Mouse (Mus musculus) frontal cortex, postnatal 10 days (tissue): ENCODE results near the gene Tnn.
A peak's percentile ranks its signal among the peaks of the same experiment; 100 is the strongest.

Experiments used
- DNase-seq, 2 experiments: peaks; one replicate each; pipeline ENCODE4 v3.0.0; 2022; ENCODE audit warnings: low spot score in 2 of 2, mixed read lengths in 1 of 2

Gene Tnn

DNA sequence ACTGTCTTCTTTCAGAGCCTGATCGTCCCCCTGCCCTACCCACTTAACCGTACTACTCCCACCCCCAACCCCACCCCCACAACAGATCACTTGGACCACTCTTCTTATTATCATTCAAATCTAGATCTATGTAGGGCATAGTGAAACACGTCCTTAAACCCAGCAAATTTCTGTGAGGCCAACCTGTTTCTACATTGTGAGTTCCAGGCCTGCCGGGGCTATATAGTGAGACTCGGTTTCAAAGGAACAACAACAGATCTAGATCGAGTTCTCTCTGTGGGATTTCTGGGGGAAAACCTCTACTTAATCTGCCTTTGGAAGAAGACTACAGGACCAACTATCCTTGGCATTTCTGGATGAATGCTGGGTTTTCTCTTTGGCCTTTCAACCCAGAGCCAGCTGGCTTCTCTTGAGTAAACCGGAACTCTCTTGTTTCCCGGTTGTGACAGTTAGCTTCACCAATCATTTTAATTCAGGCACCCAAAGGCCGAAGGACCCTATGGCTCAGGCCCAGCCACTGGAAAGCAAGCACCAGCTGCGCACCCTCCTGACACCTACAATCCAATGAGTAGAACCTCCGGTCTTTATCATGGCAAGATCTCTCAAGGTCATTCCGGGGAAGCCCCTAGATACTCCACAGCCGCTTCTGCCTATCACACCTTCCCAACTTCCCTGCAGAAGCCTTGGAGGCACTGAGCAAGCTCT lies 110.0 kb downstream of the Tnn start:
- DNase-seq = no peak

GRCm38 (mm10) chr1:160042351-160042750 lies 111.0 kb downstream of the Tnn start:
- no peak for DNase-seq

DNA sequence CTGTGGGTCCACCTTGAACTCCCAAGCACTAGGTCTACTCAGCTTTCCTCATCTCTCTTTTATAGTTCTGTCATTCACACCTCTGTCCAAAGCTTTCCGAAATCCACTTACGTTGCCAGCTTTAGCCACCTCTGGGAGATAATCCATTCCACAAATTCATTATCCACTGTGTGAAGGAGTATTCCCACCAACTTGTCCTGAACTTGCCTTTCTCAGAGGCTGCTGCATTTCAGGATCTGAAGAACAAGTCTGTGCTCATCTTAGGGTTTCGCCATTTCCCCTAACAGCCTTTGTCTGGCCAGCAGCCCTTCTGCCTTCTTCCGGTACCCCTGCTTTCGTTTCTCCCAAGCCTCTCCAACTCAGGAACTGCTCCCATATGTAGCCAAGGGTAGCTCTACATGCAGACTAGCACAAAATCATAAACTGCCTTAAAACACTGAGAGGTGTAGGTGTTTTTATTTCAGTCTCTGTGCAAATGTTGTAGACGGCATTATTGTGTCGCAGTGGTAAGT lies 112.1 kb downstream of the Tnn start:
- DNase-seq = no peak

DNA sequence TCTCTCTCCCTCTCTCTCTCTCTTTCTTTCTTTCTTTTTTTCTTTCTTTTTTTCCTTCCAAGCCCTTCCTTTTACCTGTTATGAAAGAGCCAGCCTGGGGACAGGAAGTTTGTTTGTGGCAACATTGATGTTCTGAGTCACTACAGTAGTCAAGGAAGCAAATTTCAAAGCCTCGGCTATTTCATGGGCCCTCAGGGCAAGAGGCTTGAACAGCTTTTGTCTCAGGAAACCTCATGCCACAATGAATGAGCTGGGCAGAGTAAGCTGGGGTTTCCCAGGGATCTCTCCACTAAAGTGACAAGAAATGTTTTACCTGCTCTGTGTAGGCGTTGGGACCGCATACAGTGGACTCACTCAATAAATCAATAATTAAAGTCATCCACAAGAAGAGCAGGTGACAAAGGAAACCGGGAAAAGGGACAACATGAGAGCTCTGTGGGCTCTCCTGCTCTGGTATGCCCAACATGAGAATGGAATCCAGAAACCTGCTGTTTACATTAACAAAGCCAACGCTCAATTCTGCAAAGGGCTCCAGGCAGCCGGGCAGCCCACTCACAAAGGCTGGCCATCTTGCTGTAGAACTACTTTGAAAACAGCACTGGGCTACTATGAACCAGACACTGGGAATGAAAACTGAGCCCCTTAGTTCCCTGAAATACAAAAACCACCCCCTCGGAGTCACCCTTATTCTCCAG lies 113.3 kb downstream of the Tnn start:
- no peak for DNase-seq

- peak in 1 of 2 experiments; percentile 22 for DNase-seq
Observed at GRCm38 (mm10) chr1:160036996-160037521, 116.3 kb downstream of the Tnn start.

DNA sequence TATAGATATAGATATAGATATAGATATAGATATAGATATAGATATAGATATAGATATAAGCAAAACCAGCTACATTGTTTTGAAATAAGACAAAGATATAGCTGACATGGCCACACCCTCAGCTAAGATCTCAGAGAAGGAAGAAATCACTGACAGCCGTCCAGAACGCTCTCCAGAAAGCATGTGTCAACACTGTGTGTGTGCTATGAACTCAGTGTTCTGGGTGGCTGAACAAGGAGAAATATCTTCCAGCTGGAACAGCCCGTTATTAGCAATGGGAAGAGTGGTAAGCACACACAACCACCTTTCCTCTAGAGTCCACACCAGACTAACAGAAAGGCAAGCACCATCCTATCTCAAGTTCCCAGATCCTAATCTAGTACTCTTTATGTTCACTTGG lies 117.8 kb downstream of the Tnn start:
- no peak for DNase-seq
